Mouse (Mus musculus) thymus, adult 2 months (tissue): Measurements from ENCODE around the gene Lrrc1.

Experiments used
- CTCF ChIP-seq: fragments of 200-500 bp; IDR thresholded peaks from 2 replicates; pipeline ENCODE4 v1.5.1; 2012; ENCODE audit warnings: mild to moderate bottlenecking, control low read depth, low read length, moderate library complexity, borderline replicate concordance; ENCODE audit not compliant: control insufficient read depth, poor library complexity, insufficient read depth; ENCODE audit errors: extremely low read depth
- POLR2A ChIP-seq: fragments of 200-500 bp; IDR thresholded peaks from 2 replicates; pipeline ENCODE4 v1.6.1; 2012; ENCODE audit warnings: mild to moderate bottlenecking, low read length, control low read depth, moderate library complexity; ENCODE audit not compliant: control insufficient read depth, poor library complexity, insufficient read depth; ENCODE audit errors: extremely low read depth

GRCm38 (mm10) chr9:77557181-77557580, 12.5 kb upstream of the Lrrc1 start:
- no peak for TF ChIP-seq POLR2A
- no peak for TF ChIP-seq CTCF
